Mouse (Mus musculus): ENCODE data around the gene Olfr64.

GRCm38 (mm10) chr7:103934264-103934663 is 40.0 kb upstream of the Olfr64 start, which contains the start of gene Olfr632:
- TF ChIP-seq CTCF (conservative IDR thresholded peaks at IDR 0.05; ENCODE audit: insufficient read depth, insufficient read length, low read depth, low read length) (no peak), POLR2A (IDR thresholded peaks at IDR 0.05; ENCODE audit: low read depth, low read length) (no peak)
